Mouse (Mus musculus) ES-Bruce4 (cell line): ENCODE measurements around the gene Rexo4.

Experiments
- CTCF ChIP-seq: IDR thresholded peaks from one replicate; pipeline ENCODE4 v1.8.1; 2011; ENCODE audit warnings: low read depth, low read length
- POLR2A ChIP-seq: IDR thresholded peaks from one replicate; pipeline ENCODE4 v1.8.1; 2011; ENCODE audit warnings: low read length; ENCODE audit not compliant: insufficient read depth

DNA sequence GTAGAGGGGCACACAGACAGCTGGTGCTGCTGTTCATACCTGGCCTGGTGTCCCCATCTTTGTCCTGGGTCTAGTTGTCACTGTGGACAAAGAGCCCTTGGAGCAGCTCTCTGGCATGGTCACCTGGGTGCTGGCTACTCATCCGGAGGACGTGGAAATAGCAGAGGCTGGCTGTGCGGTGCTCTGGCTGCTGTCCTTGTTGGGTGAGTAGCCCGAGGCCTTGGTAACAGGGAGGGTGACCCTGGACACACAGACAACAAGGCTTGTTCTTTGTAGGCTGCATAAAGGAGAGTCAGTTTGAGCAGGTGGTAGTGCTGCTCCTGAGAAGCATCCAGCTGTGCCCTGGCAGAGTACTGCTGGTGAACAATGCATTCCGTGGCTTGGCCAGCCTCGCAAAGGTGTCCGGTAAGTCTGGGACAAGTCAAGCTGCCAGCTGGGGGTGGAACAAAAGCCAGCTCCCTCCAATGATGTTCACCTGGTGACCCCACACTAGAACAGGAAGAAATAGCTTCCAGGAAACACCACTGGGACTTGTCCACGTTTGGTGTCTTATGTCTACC, 12.8 kb downstream of the Rexo4 start:
- TF ChIP-seq POLR2A (no peak), CTCF (no peak)
